Mouse (Mus musculus): ENCODE data around the gene C87436.

- TF ChIP-seq CTCF (conservative IDR thresholded peaks at IDR 0.05; ENCODE audit: low read length) (no peak), POU5F1 (IDR thresholded peaks at IDR 0.05; ENCODE audit: borderline replicate concordance, low read length) (no peak)
Observed at GRCm38 (mm10) chr6:86474646-86475181, 36.5 kb downstream of the C87436 start.
